Mouse (Mus musculus) bone marrow macrophage, adult 2 months (primary cell): ENCODE measurements at regions not wholly inside any gene's neighbourhood (a gene's known extent, or its start where the extent isn't known, plus 50 kb on each side); places are given as distances from the start of the nearest gene placed in this dataset.

Experiments used
- CTCF ChIP-seq: IDR thresholded peaks from 2 replicates; pipeline ENCODE4 v1.5.1; 2012; ENCODE audit warnings: low read depth, mild to moderate bottlenecking, low read length, moderate library complexity
- POLR2A ChIP-seq: IDR thresholded peaks from 2 replicates; pipeline ENCODE4 v1.6.1; 2012; ENCODE audit warnings: mild to moderate bottlenecking, low read depth, low read length, borderline replicate concordance

DNA sequence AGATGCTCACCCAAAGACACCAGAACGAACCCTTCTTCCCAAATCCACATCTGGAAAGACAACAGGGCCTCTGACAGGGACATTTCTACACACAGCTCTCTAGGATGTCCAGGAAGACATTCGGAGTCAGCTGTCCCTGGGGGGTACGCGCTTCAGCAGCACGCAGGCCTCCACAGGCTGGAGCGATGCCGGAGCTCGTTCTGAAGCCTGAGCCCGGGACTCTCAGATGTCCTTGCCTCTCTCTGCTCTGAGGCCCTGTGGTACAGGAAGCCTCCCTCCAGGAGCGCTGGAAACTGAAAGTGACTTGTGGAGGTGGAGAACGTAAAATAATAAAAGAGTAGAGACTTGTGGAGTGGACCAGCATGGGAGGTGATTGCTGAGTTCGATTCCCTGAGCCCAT lies 116.8 kb upstream of the 1700021F07Rik start:
- TF ChIP-seq CTCF (no peak), POLR2A (no peak)
